Mouse (Mus musculus): Measurements from ENCODE around the gene Tex52. TPM values are rescaled to one million over a fixed set of nuclear protein-coding genes. Genes with fewer than 3 reads are reported as not detected.

Tex52 gene
- polyA plus RNA-seq, 1 experiment from 2014 or later: 0.76 TPM

- Histone ChIP-seq H3K9ac (no peak overlapping the region), H3K4me2 (replicated peaks) (no peak overlapping the region), H3K36me3 (no peaks in the 10 kb centered on the region), H3K9me3 (replicated peaks) (no peaks in the 10 kb centered on the region), H3K4me1 (no peaks in the 10 kb centered on the region), H3K27me3 (no peaks in the 10 kb centered on the region), H3K4me3 (no peak overlapping the region), H3K27ac (no peak overlapping the region)
- 88% methylated on average over 1 of the region's 1 CpGs for WGBS
- no peak for ATAC-seq (ENCODE audit: low FRiP score)
Observed at GRCm38 (mm10) chr6:128385026-128385425, 9.8 kb downstream of the Tex52 start.

GRCm38 (mm10) chr6:128389185-128389584 lies 13.9 kb downstream of the Tex52 start:
- ATAC-seq (ENCODE audit: low FRiP score): no peak
- H3K4me1 ChIP-seq: no peaks in the 10 kb centered on the region
- no peaks in the 10 kb centered on the region for H3K9me3 ChIP-seq (replicated peaks)
- no peak overlapping the region for H3K4me2 ChIP-seq (replicated peaks)
- H3K9ac ChIP-seq: no peak overlapping the region
- no peak overlapping the region for H3K4me3 ChIP-seq
- no peak overlapping the region for H3K27ac ChIP-seq
- H3K36me3 ChIP-seq: no peaks in the 10 kb centered on the region
- 91% methylated on average over 1 of the region's 1 CpGs for WGBS
- no peaks in the 10 kb centered on the region for H3K27me3 ChIP-seq

DNA sequence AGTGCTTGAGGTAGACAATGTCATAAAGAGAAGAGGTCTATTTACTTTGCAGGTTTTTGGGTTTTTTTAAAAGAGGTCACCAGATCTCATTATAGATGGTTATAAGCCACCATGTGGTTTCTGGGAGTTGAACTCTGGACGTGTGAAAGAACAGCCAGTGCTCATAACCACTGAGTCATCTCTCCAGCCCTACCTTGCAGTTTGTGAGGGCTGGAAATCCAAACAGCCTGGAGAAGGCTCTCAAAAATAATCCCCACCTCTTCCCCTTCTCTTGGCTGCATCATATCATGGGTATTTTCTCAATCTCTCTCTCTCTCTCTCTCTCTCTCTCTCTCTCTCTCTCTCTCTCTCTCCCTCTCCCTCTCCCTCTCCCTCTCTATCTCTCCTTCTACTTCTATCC lies 15.4 kb downstream of the Tex52 start:
- Histone ChIP-seq H3K36me3 (no peaks in the 10 kb centered on the region), H3K9me3 (replicated peaks) (no peaks in the 10 kb centered on the region), H3K4me3 (no peak overlapping the region), H3K9ac (no peak overlapping the region), H3K27me3 (no peaks in the 10 kb centered on the region), H3K27ac (no peak overlapping the region), H3K4me1 (no peaks in the 10 kb centered on the region), H3K4me2 (replicated peaks) (no peak overlapping the region)
- ATAC-seq (ENCODE audit: low FRiP score): no peak
- 67% methylated on average over 1 of the region's 1 CpGs for WGBS

GRCm38 (mm10) chr6:128397574-128398261 lies 22.5 kb downstream of the Tex52 start:
- peaks cover 12% of the 10 kb centered on the region for H3K4me1 ChIP-seq
- H3K27ac ChIP-seq: no peak overlapping the region
- H3K9me3 ChIP-seq (replicated peaks): no peaks in the 10 kb centered on the region
- H3K4me3 ChIP-seq: no peak overlapping the region
- no peak overlapping the region for H3K4me2 ChIP-seq (replicated peaks)
- no peak for ATAC-seq (ENCODE audit: low FRiP score)
- WGBS: 86% methylated on average over 7 of the region's 7 CpGs
- no peak overlapping the region for H3K9ac ChIP-seq
- H3K27me3 ChIP-seq: no peaks in the 10 kb centered on the region
- H3K36me3 ChIP-seq: no peaks in the 10 kb centered on the region

- no peak for ATAC-seq (ENCODE audit: low FRiP score)
- peak within 1 kb of the TSS; percentile 33 for H3K4me2 ChIP-seq (replicated peaks)
- peaks cover 12% of the 10 kb centered on the region for H3K4me1 ChIP-seq
- H3K36me3 ChIP-seq: no peaks in the 10 kb centered on the region
- no peaks in the 10 kb centered on the region for H3K27me3 ChIP-seq
- H3K9ac ChIP-seq: peak within 1 kb of the TSS; percentile 5; the same call in 1 of the 2 replicates
- peak within 1 kb of the TSS; percentile 60; the same call in 1 of the 2 replicates for H3K27ac ChIP-seq
- WGBS: 78% methylated on average over 3 of the region's 3 CpGs
- H3K4me3 ChIP-seq: peak within 1 kb of the TSS; percentile 6; the same call in 1 of the 2 replicates
- no peaks in the 10 kb centered on the region for H3K9me3 ChIP-seq (replicated peaks)
Observed at GRCm38 (mm10) chr6:128398996-128399395, 23.7 kb downstream of the Tex52 start, which contains the start of gene Nrip2. Nrip2 (plus strand) TSS chr6:128399296.

DNA sequence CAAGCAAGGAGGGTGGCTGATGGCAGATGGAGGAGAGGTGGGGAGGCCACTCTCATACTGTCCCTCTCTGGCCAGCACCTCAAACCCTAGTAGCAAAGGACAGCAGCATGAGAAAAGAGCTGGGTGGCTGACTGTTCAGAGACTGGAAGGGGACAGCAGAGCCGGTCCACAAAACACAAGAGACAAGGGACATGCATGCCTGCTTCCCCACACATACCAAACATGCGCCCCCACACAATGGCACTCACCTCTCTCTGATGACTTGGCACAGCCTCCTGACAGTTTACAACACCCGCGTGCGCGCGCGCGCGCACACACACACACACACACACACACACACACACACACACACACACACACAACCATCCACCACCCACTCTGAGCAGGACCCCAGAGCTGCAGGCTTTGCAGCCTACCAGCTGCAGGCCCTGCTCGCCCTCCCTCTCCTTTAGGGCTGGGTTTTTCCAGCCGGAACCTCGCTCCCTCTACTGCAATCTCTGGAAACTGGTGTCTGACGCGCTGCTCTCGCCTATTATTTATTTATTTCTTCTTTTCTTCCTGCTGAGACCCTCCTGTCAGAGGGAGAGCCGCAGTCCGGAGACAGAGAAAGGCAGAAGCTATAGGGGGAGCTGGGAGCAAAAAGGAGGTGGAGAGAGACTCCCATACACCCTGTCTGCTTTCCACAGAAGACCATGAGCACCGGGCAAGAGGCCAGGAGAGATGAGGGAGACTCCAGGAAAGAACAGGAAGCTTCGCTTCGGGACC lies 24.3 kb downstream of the Tex52 start:
- peak overlapping the region; percentile 60; the same call in 1 of the 2 replicates for H3K27ac ChIP-seq
- peaks cover 12% of the 10 kb centered on the region for H3K4me1 ChIP-seq
- 40% methylated on average over 20 of the region's 21 CpGs for WGBS
- H3K4me3 ChIP-seq: peak overlapping the region; percentile 6; the same call in 1 of the 2 replicates
- peak overlapping the region; percentile 5; the same call in 1 of the 2 replicates for H3K9ac ChIP-seq
- no peaks in the 10 kb centered on the region for H3K27me3 ChIP-seq
- no peaks in the 10 kb centered on the region for H3K36me3 ChIP-seq
- H3K9me3 ChIP-seq (replicated peaks): no peaks in the 10 kb centered on the region
- H3K4me2 ChIP-seq (replicated peaks): peak overlapping the region; percentile 33
- peak; percentile 74 for ATAC-seq (ENCODE audit: low FRiP score)

DNA sequence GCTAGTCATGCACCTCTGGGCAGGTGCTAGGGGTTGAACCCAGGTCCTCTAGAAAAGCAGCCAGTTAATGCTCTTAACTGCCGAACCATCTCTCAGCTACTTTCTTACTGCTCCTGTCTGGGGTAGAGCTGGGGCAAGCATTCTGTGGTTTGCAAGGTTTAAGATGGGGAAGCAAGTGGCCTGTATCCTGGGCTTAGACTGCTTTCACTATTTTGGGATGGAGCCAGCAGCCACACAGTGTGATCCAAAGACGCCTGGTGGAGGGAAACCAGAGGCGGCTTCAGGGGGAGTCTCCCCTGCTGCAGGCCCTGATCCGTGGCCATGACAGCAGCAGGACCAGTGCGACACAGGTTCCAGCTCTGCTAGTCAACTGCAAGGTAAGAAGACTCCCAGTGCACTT lies 29.5 kb downstream of the Tex52 start:
- H3K4me3 ChIP-seq: no peak overlapping the region
- peaks cover 7% of the 10 kb centered on the region for H3K4me1 ChIP-seq
- H3K4me2 ChIP-seq (replicated peaks): no peak overlapping the region
- H3K9me3 ChIP-seq (replicated peaks): no peaks in the 10 kb centered on the region
- no peak overlapping the region for H3K9ac ChIP-seq
- H3K27ac ChIP-seq: no peak overlapping the region
- peaks cover 35% of the 10 kb centered on the region for H3K36me3 ChIP-seq
- WGBS: 68% methylated on average over 5 of the region's 5 CpGs
- H3K27me3 ChIP-seq: no peaks in the 10 kb centered on the region
- no peak for ATAC-seq (ENCODE audit: low FRiP score)

GRCm38 (mm10) chr6:128408544-128409125 lies 33.4 kb downstream of the Tex52 start:
- H3K4me1 ChIP-seq: no peaks in the 10 kb centered on the region
- H3K27ac ChIP-seq: no peak overlapping the region
- H3K4me3 ChIP-seq: no peak overlapping the region
- H3K4me2 ChIP-seq (replicated peaks): no peak overlapping the region
- H3K9ac ChIP-seq: no peak overlapping the region
- no peak for ATAC-seq (ENCODE audit: low FRiP score)
- peaks cover 61% of the 10 kb centered on the region for H3K36me3 ChIP-seq
- H3K9me3 ChIP-seq (replicated peaks): no peaks in the 10 kb centered on the region
- no peaks in the 10 kb centered on the region for H3K27me3 ChIP-seq
- WGBS: 88% methylated on average over 7 of the region's 7 CpGs

GRCm38 (mm10) chr6:128410305-128410704 lies 35.0 kb downstream of the Tex52 start:
- 96% methylated on average over 13 of the region's 13 CpGs for WGBS
- Histone ChIP-seq H3K27me3 (no peaks in the 10 kb centered on the region), H3K36me3 (peaks cover 65% of the 10 kb centered on the region), H3K4me2 (replicated peaks) (no peak overlapping the region), H3K27ac (no peak overlapping the region), H3K9ac (no peak overlapping the region), H3K9me3 (replicated peaks) (no peaks in the 10 kb centered on the region), H3K4me1 (no peaks in the 10 kb centered on the region), H3K4me3 (no peak overlapping the region)
- peak; percentile 32; the same call in 1 of the 2 replicates for ATAC-seq (ENCODE audit: low FRiP score)

GRCm38 (mm10) chr6:128411115-128411514 lies 35.9 kb downstream of the Tex52 start:
- Histone ChIP-seq H3K36me3 (peaks cover 66% of the 10 kb centered on the region), H3K27me3 (no peaks in the 10 kb centered on the region), H3K4me1 (no peaks in the 10 kb centered on the region), H3K9ac (no peak overlapping the region), H3K4me3 (no peak overlapping the region), H3K27ac (no peak overlapping the region), H3K4me2 (replicated peaks) (no peak overlapping the region), H3K9me3 (replicated peaks) (no peaks in the 10 kb centered on the region)
- WGBS: 14% methylated on average over 3 of the region's 3 CpGs
- 0 out of 2 replicates have a peak, but pooled peaks have one; percentile 17 for ATAC-seq (ENCODE audit: low FRiP score)

GRCm38 (mm10) chr6:128416169-128416568 lies 40.9 kb downstream of the Tex52 start:
- Histone ChIP-seq H3K27ac (no peak overlapping the region), H3K36me3 (peaks cover 35% of the 10 kb centered on the region), H3K9ac (no peak overlapping the region), H3K9me3 (replicated peaks) (no peaks in the 10 kb centered on the region), H3K4me1 (no peaks in the 10 kb centered on the region), H3K4me3 (no peak overlapping the region), H3K27me3 (no peaks in the 10 kb centered on the region), H3K4me2 (replicated peaks) (no peak overlapping the region)
- WGBS: 91% methylated on average over 5 of the region's 5 CpGs
- no peak for ATAC-seq (ENCODE audit: low FRiP score)

DNA sequence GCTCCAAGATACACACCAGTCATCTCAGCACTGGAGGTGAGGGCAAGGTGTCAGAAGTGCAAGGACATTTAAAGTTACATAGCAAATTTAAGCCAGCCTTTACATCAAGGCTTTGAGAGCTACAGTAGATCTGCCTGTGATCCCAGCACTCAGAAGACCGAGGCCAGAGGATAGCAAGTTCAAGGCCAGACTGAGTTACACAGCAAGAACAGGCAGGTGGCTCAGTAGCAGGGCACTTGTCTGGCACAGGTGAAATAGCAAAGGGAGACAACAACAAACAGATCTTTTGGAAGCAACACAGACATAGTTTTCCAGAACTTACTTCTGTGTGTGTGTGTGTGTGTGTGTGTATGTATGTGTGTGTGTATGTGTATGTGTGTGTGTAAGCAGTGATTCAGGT lies 42.8 kb downstream of the Tex52 start:
- ATAC-seq (ENCODE audit: low FRiP score): no peak
- 92% methylated on average over 1 of the region's 1 CpGs for WGBS
- H3K4me2 ChIP-seq (replicated peaks): no peak overlapping the region
- H3K4me1 ChIP-seq: no peaks in the 10 kb centered on the region
- no peaks in the 10 kb centered on the region for H3K9me3 ChIP-seq (replicated peaks)
- H3K9ac ChIP-seq: no peak overlapping the region
- H3K27ac ChIP-seq: no peak overlapping the region
- no peak overlapping the region for H3K4me3 ChIP-seq
- no peaks in the 10 kb centered on the region for H3K27me3 ChIP-seq
- H3K36me3 ChIP-seq: peaks cover 22% of the 10 kb centered on the region
